Mouse (Mus musculus): ENCODE results near the gene Gm5127. TPM values are rescaled to one million over a fixed set of nuclear protein-coding genes. Genes with fewer than 3 reads are reported as not detected.

The Gm5127 gene
- polyA plus RNA-seq (2014; fragmentation: Nextera tagmentation; extraction: Ambion mirVana), result 3.8 and 5.1 TPM in 2 replicates

- Histone ChIP-seq H3K27me3 (ENCODE audit: control insufficient read depth, insufficient read depth, low read length) (no peaks in the 10 kb centered on the region), H3K27ac (replicated peaks; ENCODE audit: low read depth, low read length) (no peak within 1 kb of the TSS), H3K4me2 (ENCODE audit: low read depth, low read length) (no peak within 1 kb of the TSS), H3K9me3 (replicated peaks; ENCODE audit: control insufficient read depth, low read length) (no peaks in the 10 kb centered on the region), H3K4me1 (ENCODE audit: control insufficient read depth, insufficient read depth, low read length) (no peaks in the 10 kb centered on the region), H3K9ac (replicated peaks; ENCODE audit: low read length) (no peak within 1 kb of the TSS), H3K4me3 (ENCODE audit: low read depth, low read length) (no peak within 1 kb of the TSS), H3K36me3 (replicated peaks; ENCODE audit: control insufficient read depth, insufficient read depth, low read depth, low read length) (no peaks in the 10 kb centered on the region)
- DNase-seq (ENCODE audit: low spot score), result peak; percentile 38
- WGBS, result 38% methylated on average over 3 of the region's 3 CpGs
- ATAC-seq (replicated peaks; ENCODE audit: insufficient number of reproducible peaks, low FRiP score, low TSS enrichment, low read depth), result no peak
These were observed at the start of gene Gm5127 for GRCm38 (mm10) chrX:106582886-106583285. Gm5127 (plus strand) TSS chrX:106583186.

- H3K4me1 ChIP-seq (ENCODE audit: control insufficient read depth, insufficient read depth, low read length), result no peaks in the 10 kb centered on the region
- H3K27ac ChIP-seq (replicated peaks; ENCODE audit: low read depth, low read length), result no peak overlapping the region
- H3K4me2 ChIP-seq (ENCODE audit: low read depth, low read length), result no peak overlapping the region
- no peak for ATAC-seq (replicated peaks; ENCODE audit: insufficient number of reproducible peaks, low FRiP score, low TSS enrichment, low read depth)
- H3K9me3 ChIP-seq (replicated peaks; ENCODE audit: control insufficient read depth, low read length), result no peaks in the 10 kb centered on the region
- H3K4me3 ChIP-seq (ENCODE audit: low read depth, low read length), result no peak overlapping the region
- no peaks in the 10 kb centered on the region for H3K27me3 ChIP-seq (ENCODE audit: control insufficient read depth, insufficient read depth, low read length)
- H3K36me3 ChIP-seq (replicated peaks; ENCODE audit: control insufficient read depth, insufficient read depth, low read depth, low read length), result no peaks in the 10 kb centered on the region
- WGBS, result 26% methylated on average over 3 of the region's 3 CpGs
- no peak overlapping the region for H3K9ac ChIP-seq (replicated peaks; ENCODE audit: low read length)
- no peak for DNase-seq (ENCODE audit: low spot score)
These were observed 46.6 kb upstream of the Gm5127 start for GRCm38 (mm10) chrX:106536359-106536758.

- H3K36me3 ChIP-seq (replicated peaks; ENCODE audit: control insufficient read depth, insufficient read depth, low read depth, low read length), result no peaks in the 10 kb centered on the region
- H3K4me3 ChIP-seq (ENCODE audit: low read depth, low read length), result no peak overlapping the region
- no peak overlapping the region for H3K9ac ChIP-seq (replicated peaks; ENCODE audit: low read length)
- H3K4me2 ChIP-seq (ENCODE audit: low read depth, low read length), result no peak overlapping the region
- 82% methylated on average over 2 of the region's 2 CpGs for WGBS
- no peaks in the 10 kb centered on the region for H3K9me3 ChIP-seq (replicated peaks; ENCODE audit: control insufficient read depth, low read length)
- H3K27ac ChIP-seq (replicated peaks; ENCODE audit: low read depth, low read length), result no peak overlapping the region
- H3K27me3 ChIP-seq (ENCODE audit: control insufficient read depth, insufficient read depth, low read length), result no peaks in the 10 kb centered on the region
- DNase-seq (ENCODE audit: low spot score) (no peak), ATAC-seq (replicated peaks; ENCODE audit: insufficient number of reproducible peaks, low FRiP score, low TSS enrichment, low read depth) (no peak)
- no peaks in the 10 kb centered on the region for H3K4me1 ChIP-seq (ENCODE audit: control insufficient read depth, insufficient read depth, low read length)
These were observed 27.5 kb upstream of the Gm5127 start for GRCm38 (mm10) chrX:106555457-106555856.

GRCm38 (mm10) chrX:106578966-106579365 lies 4.0 kb upstream of the Gm5127 start:
- peak; percentile 40 for DNase-seq (ENCODE audit: low spot score)

GRCm38 (mm10) chrX:106580410-106580809 lies 2.6 kb upstream of the Gm5127 start:
- DNase-seq (ENCODE audit: low spot score), result no peak
- H3K4me3 ChIP-seq (ENCODE audit: low read depth, low read length), result no peak overlapping the region
- no peaks in the 10 kb centered on the region for H3K27me3 ChIP-seq (ENCODE audit: control insufficient read depth, insufficient read depth, low read length)
- H3K27ac ChIP-seq (replicated peaks; ENCODE audit: low read depth, low read length), result no peak overlapping the region
- no peaks in the 10 kb centered on the region for H3K36me3 ChIP-seq (replicated peaks; ENCODE audit: control insufficient read depth, insufficient read depth, low read depth, low read length)
- ATAC-seq (replicated peaks; ENCODE audit: insufficient number of reproducible peaks, low FRiP score, low TSS enrichment, low read depth), result no peak
- no peak overlapping the region for H3K9ac ChIP-seq (replicated peaks; ENCODE audit: low read length)
- no peaks in the 10 kb centered on the region for H3K4me1 ChIP-seq (ENCODE audit: control insufficient read depth, insufficient read depth, low read length)
- H3K4me2 ChIP-seq (ENCODE audit: low read depth, low read length), result no peak overlapping the region
- H3K9me3 ChIP-seq (replicated peaks; ENCODE audit: control insufficient read depth, low read length), result no peaks in the 10 kb centered on the region

More at GRCm38 (mm10) chrX:106578966-106579365, 4.0 kb upstream of the Gm5127 start:
- ATAC-seq (replicated peaks; ENCODE audit: insufficient number of reproducible peaks, low FRiP score, low TSS enrichment, low read depth), result no peak
- H3K9me3 ChIP-seq (replicated peaks; ENCODE audit: control insufficient read depth, low read length), result no peaks in the 10 kb centered on the region
- H3K36me3 ChIP-seq (replicated peaks; ENCODE audit: control insufficient read depth, insufficient read depth, low read depth, low read length), result no peaks in the 10 kb centered on the region
- no peak overlapping the region for H3K4me2 ChIP-seq (ENCODE audit: low read depth, low read length)
- H3K27me3 ChIP-seq (ENCODE audit: control insufficient read depth, insufficient read depth, low read length), result no peaks in the 10 kb centered on the region
- no peak overlapping the region for H3K9ac ChIP-seq (replicated peaks; ENCODE audit: low read length)
- no peak overlapping the region for H3K4me3 ChIP-seq (ENCODE audit: low read depth, low read length)
- H3K27ac ChIP-seq (replicated peaks; ENCODE audit: low read depth, low read length), result no peak overlapping the region
- WGBS, result 30% methylated on average over 3 of the region's 3 CpGs
- no peaks in the 10 kb centered on the region for H3K4me1 ChIP-seq (ENCODE audit: control insufficient read depth, insufficient read depth, low read length)

- no peak overlapping the region for H3K9ac ChIP-seq (replicated peaks; ENCODE audit: low read length)
- H3K27me3 ChIP-seq (ENCODE audit: control insufficient read depth, insufficient read depth, low read length), result no peaks in the 10 kb centered on the region
- DNase-seq (ENCODE audit: low spot score) (peak; percentile 10), ATAC-seq (replicated peaks; ENCODE audit: insufficient number of reproducible peaks, low FRiP score, low TSS enrichment, low read depth) (no peak)
- H3K4me3 ChIP-seq (ENCODE audit: low read depth, low read length), result no peak overlapping the region
- no peaks in the 10 kb centered on the region for H3K4me1 ChIP-seq (ENCODE audit: control insufficient read depth, insufficient read depth, low read length)
- 38% methylated on average over 2 of the region's 2 CpGs for WGBS
- H3K27ac ChIP-seq (replicated peaks; ENCODE audit: low read depth, low read length), result no peak overlapping the region
- H3K4me2 ChIP-seq (ENCODE audit: low read depth, low read length), result no peak overlapping the region
- no peaks in the 10 kb centered on the region for H3K9me3 ChIP-seq (replicated peaks; ENCODE audit: control insufficient read depth, low read length)
- H3K36me3 ChIP-seq (replicated peaks; ENCODE audit: control insufficient read depth, insufficient read depth, low read depth, low read length), result no peaks in the 10 kb centered on the region
These were observed 789 bp upstream of the Gm5127 start for GRCm38 (mm10) chrX:106582197-106582596.

- Histone ChIP-seq H3K9ac (replicated peaks; ENCODE audit: low read length) (no peak overlapping the region), H3K9me3 (replicated peaks; ENCODE audit: control insufficient read depth, low read length) (no peaks in the 10 kb centered on the region), H3K4me3 (ENCODE audit: low read depth, low read length) (no peak overlapping the region), H3K36me3 (replicated peaks; ENCODE audit: control insufficient read depth, insufficient read depth, low read depth, low read length) (no peaks in the 10 kb centered on the region), H3K27me3 (ENCODE audit: control insufficient read depth, insufficient read depth, low read length) (no peaks in the 10 kb centered on the region), H3K27ac (replicated peaks; ENCODE audit: low read depth, low read length) (no peak overlapping the region), H3K4me2 (ENCODE audit: low read depth, low read length) (no peak overlapping the region), H3K4me1 (ENCODE audit: control insufficient read depth, insufficient read depth, low read length) (no peaks in the 10 kb centered on the region)
- no peak for ATAC-seq (replicated peaks; ENCODE audit: insufficient number of reproducible peaks, low FRiP score, low TSS enrichment, low read depth)
- no peak for DNase-seq (ENCODE audit: low spot score)
These were observed 10.9 kb downstream of the Gm5127 start for GRCm38 (mm10) chrX:106593914-106594313.

- no peak for DNase-seq (ENCODE audit: low spot score)
- Histone ChIP-seq H3K4me2 (ENCODE audit: low read depth, low read length) (no peak overlapping the region), H3K4me1 (ENCODE audit: control insufficient read depth, insufficient read depth, low read length) (no peaks in the 10 kb centered on the region), H3K27ac (replicated peaks; ENCODE audit: low read depth, low read length) (no peak overlapping the region), H3K27me3 (ENCODE audit: control insufficient read depth, insufficient read depth, low read length) (no peaks in the 10 kb centered on the region), H3K9me3 (replicated peaks; ENCODE audit: control insufficient read depth, low read length) (no peaks in the 10 kb centered on the region), H3K36me3 (replicated peaks; ENCODE audit: control insufficient read depth, insufficient read depth, low read depth, low read length) (no peaks in the 10 kb centered on the region), H3K9ac (replicated peaks; ENCODE audit: low read length) (no peak overlapping the region), H3K4me3 (ENCODE audit: low read depth, low read length) (no peak overlapping the region)
- WGBS, result 81% methylated on average over 1 of the region's 1 CpGs
- ATAC-seq (replicated peaks; ENCODE audit: insufficient number of reproducible peaks, low FRiP score, low TSS enrichment, low read depth), result no peak
These were observed 12.9 kb downstream of the Gm5127 start for GRCm38 (mm10) chrX:106595904-106596303.
